Mouse (Mus musculus): ENCODE measurements around the gene Hydin.

DNA sequence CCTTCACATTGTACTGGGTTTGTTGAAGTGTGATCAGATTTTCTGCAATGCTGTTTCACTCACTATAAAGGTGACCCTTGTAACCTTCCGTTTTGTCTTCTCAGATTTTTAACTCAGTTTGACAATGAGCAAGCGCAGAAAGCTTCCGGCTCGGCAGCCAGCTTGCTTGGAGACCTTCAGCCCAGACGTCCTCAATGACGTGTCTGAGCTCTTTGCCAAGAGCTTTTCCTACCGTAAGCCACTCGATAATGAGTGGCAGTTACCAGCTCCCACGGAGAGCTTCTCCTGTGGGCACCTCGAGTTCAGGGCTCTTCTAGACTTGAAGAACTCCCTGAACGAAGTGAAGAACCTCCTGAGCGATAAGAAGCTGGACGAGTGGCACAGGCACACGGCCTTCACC lies 45.8 kb upstream of the Hydin start:
- TF ChIP-seq POLR2A (IDR thresholded peaks at IDR 0.05; ENCODE audit: borderline replicate concordance, insufficient read depth, low read length) (no peak), CTCF (IDR thresholded peaks at IDR 0.05; ENCODE audit: borderline replicate concordance, insufficient read depth, low read depth, low read length) (no peak)
